Comparison of ENCODE assay signal across 19 mouse cellular contexts in genomic region chr3:52558765-52559164, GRCm38 (mm10).
DNase-seq lines count a peak whose midpoint lies in the region; ATAC-seq and TF ChIP-seq lines count a peak whose summit lies in the region.
"Had no signal": no experiment of that assay in that cellular context is flagged by ENCODE, and none has a peak within 500 bp of the region (broad histone marks: within the 10 kb centered on the region; RNA-seq: fewer than 3 reads in every experiment).

No protein-coding gene starts in this region.

- H3K27me3 ChIP-seq in embryonic facial prominence, embryonic 11.5 days (ENCODE audit: control insufficient read depth, insufficient read depth, low read length): no peaks in the 10 kb centered on the region
- H3K27me3 ChIP-seq in embryonic facial prominence, embryonic 10.5 days (replicated peaks; ENCODE audit: low read depth, poor library complexity, severe bottlenecking): no peaks in the 10 kb centered on the region
- H3K27me3 ChIP-seq in midbrain, embryonic 13.5 days: peaks cover 5% of the 10 kb centered on the region; the same call in 1 of the 2 replicates
- H3K27me3 ChIP-seq in midbrain, embryonic 16.5 days (ENCODE audit: control insufficient read depth, insufficient read depth, low read depth, low read length): no peaks in the 10 kb centered on the region
- H3K27me3 ChIP-seq: CH12.LX; limb, embryonic 13.5 days; liver, embryonic 15.5 days had no signal

- no peak overlapping the region for H3K4me3 ChIP-seq in embryonic facial prominence, embryonic 11.5 days (ENCODE audit: low read depth, low read length)
- no peak overlapping the region for H3K4me3 ChIP-seq in embryonic facial prominence, embryonic 10.5 days
- H3K4me3 ChIP-seq in midbrain, embryonic 13.5 days (replicated peaks): no peak overlapping the region
- no peak overlapping the region for H3K4me3 ChIP-seq in midbrain, embryonic 16.5 days (ENCODE audit: low read depth, low read length)
- no peak overlapping the region for H3K4me3 ChIP-seq in gastrocnemius, adult 2 months
- H3K4me3 ChIP-seq: limb, embryonic 13.5 days; liver, embryonic 15.5 days; megakaryocyte, embryonic 14.5 days had no signal

- no peaks in the 10 kb centered on the region for H3K9me3 ChIP-seq in embryonic facial prominence, embryonic 11.5 days (replicated peaks; ENCODE audit: control insufficient read depth, low read length)
- H3K9me3 ChIP-seq in embryonic facial prominence, embryonic 10.5 days: no peaks in the 10 kb centered on the region
- no peaks in the 10 kb centered on the region for H3K9me3 ChIP-seq in midbrain, embryonic 13.5 days
- H3K9me3 ChIP-seq in midbrain, embryonic 16.5 days (replicated peaks; ENCODE audit: control insufficient read depth, low read length, poor library complexity, severe bottlenecking): no peaks in the 10 kb centered on the region
- H3K9me3 ChIP-seq: limb, embryonic 13.5 days; liver, embryonic 15.5 days had no signal

- no peaks in the 10 kb centered on the region for H3K36me3 ChIP-seq in embryonic facial prominence, embryonic 11.5 days (replicated peaks; ENCODE audit: control insufficient read depth, insufficient read depth, low read depth, low read length)
- no peaks in the 10 kb centered on the region for H3K36me3 ChIP-seq in embryonic facial prominence, embryonic 10.5 days (replicated peaks)
- H3K36me3 ChIP-seq in midbrain, embryonic 13.5 days: no peaks in the 10 kb centered on the region
- no peaks in the 10 kb centered on the region for H3K36me3 ChIP-seq in midbrain, embryonic 16.5 days (ENCODE audit: control insufficient read depth, insufficient read depth, low read length)
- H3K36me3 ChIP-seq: limb, embryonic 13.5 days; liver, embryonic 15.5 days had no signal

- DNase-seq in embryonic facial prominence, embryonic 11.5 days (ENCODE audit: low spot score): peak; percentile 16
- no peak for DNase-seq in embryonic facial prominence, embryonic 10.5 days (ENCODE audit: low spot score)
- peak; percentile 56 for DNase-seq in mesoderm, embryonic 11.5 days (ENCODE audit: low read depth, low spot score)
- DNase-seq in retina, postnatal 1 day: peak; percentile 51
- DNase-seq in kidney, postnatal 36 days: no peak
- no peak for DNase-seq in gastrocnemius, adult 2 months
- DNase-seq: adrenal gland, adult 2 months; heart, postnatal 4 days; kidney, adult 2 months; kidney, postnatal 25 days; layer of hippocampus, adult 9-11 months; thymus, adult 18-20 months had no signal

- intact Hi-C loops in gastrocnemius, adult 2 months (cut with DNase I): no loop called here

- no peaks in the 10 kb centered on the region for H3K4me1 ChIP-seq in embryonic facial prominence, embryonic 11.5 days (ENCODE audit: control insufficient read depth, insufficient read depth, low read length)
- H3K4me1 ChIP-seq in embryonic facial prominence, embryonic 10.5 days: peaks cover 4% of the 10 kb centered on the region; the same call in 1 of the 2 replicates
- peaks cover 3% of the 10 kb centered on the region for H3K4me1 ChIP-seq in midbrain, embryonic 13.5 days (replicated peaks)
- H3K4me1 ChIP-seq in midbrain, embryonic 16.5 days (ENCODE audit: control insufficient read depth, insufficient read depth, low read length): no peaks in the 10 kb centered on the region; the same call in 1 of the 2 replicates
- H3K4me1 ChIP-seq: liver, embryonic 15.5 days had no signal

- H3K9ac ChIP-seq in embryonic facial prominence, embryonic 11.5 days (replicated peaks; ENCODE audit: low read length): no peak overlapping the region
- no peak overlapping the region for H3K9ac ChIP-seq in midbrain, embryonic 13.5 days (replicated peaks)
- H3K9ac ChIP-seq in midbrain, embryonic 16.5 days (ENCODE audit: low read depth, low read length): no peak overlapping the region
- H3K9ac ChIP-seq: limb, embryonic 13.5 days; liver, embryonic 15.5 days had no signal

- no peak for TF ChIP-seq CTCF in gastrocnemius, adult 2 months (IDR thresholded peaks at IDR 0.05)

- 76% methylated on average over 6 of the region's 6 CpGs for WGBS in embryonic facial prominence, embryonic 11.5 days
- WGBS in embryonic facial prominence, embryonic 10.5 days: 84% methylated on average over 6 of the region's 6 CpGs
- WGBS in midbrain, embryonic 13.5 days: 65% methylated on average over 6 of the region's 6 CpGs
- 61% methylated on average over 6 of the region's 6 CpGs for WGBS in midbrain, embryonic 16.5 days

- H3K27ac ChIP-seq in embryonic facial prominence, embryonic 11.5 days (replicated peaks; ENCODE audit: low read depth, low read length): no peak overlapping the region
- H3K27ac ChIP-seq in embryonic facial prominence, embryonic 10.5 days (replicated peaks): no peak overlapping the region
- no peak overlapping the region for H3K27ac ChIP-seq in midbrain, embryonic 13.5 days
- no peak overlapping the region for H3K27ac ChIP-seq in midbrain, embryonic 16.5 days (ENCODE audit: low read length)
- no peak overlapping the region for H3K27ac ChIP-seq in gastrocnemius, adult 2 months
- H3K27ac ChIP-seq: limb, embryonic 13.5 days; liver, embryonic 15.5 days had no signal

- no peak for ATAC-seq in embryonic facial prominence, embryonic 11.5 days (replicated peaks; ENCODE audit: insufficient number of reproducible peaks, low FRiP score, low TSS enrichment, low read depth)
- ATAC-seq in midbrain, embryonic 13.5 days: peak; percentile 56; the same call in 1 of the 2 replicates
- no peak for ATAC-seq in midbrain, embryonic 16.5 days
- ATAC-seq: lung, postnatal 0 days had no signal

- H3K4me2 ChIP-seq in embryonic facial prominence, embryonic 11.5 days (ENCODE audit: low read depth, low read length): no peak overlapping the region
- no peak overlapping the region for H3K4me2 ChIP-seq in midbrain, embryonic 13.5 days (replicated peaks)
- H3K4me2 ChIP-seq in midbrain, embryonic 16.5 days (ENCODE audit: low read length): no peak overlapping the region
- H3K4me2 ChIP-seq: limb, embryonic 13.5 days; liver, embryonic 15.5 days had no signal

Comparison
In these comparisons a context has a peak if more than half of its experiments do, and no peak if none do; other contexts are left out.
1. DNase-seq: peak in embryonic facial prominence, embryonic 11.5 days (single experiment), mesoderm, embryonic 11.5 days (single experiment) and retina, postnatal 1 day (single experiment); none in embryonic facial prominence, embryonic 10.5 days (single experiment), kidney, postnatal 36 days (0 of 2) and gastrocnemius, adult 2 months (single experiment).